Mouse (Mus musculus) fibroblast of lung, adult 2 months (primary cell): ENCODE data around the gene Itpr2.

Experiments used
- DNase-seq: peaks from one replicate; pipeline ENCODE4 v3.0.0-alpha.2; 2011; ENCODE audit warnings: low read depth

Gene Itpr2

DNA sequence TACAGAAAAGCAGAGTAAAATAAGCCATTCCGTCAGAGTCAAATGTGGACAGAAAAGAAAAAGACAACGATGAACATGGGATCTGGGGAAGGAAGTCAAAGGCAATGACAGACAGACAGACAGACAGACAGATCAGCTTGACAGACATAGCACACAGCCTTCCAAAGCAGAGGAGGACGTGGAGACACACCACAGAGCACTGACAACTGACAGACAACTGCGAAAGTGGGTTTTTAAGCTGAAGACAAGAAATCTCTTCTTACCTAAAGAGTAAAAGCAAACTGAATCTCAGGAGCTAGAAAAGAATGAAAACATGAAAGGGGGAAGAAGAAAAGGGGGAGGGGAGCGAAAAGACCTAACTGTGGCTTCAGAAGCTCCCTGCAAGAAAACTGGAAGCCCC, 243.3 kb downstream of the Itpr2 start:
- DNase-seq = no peak

DNA sequence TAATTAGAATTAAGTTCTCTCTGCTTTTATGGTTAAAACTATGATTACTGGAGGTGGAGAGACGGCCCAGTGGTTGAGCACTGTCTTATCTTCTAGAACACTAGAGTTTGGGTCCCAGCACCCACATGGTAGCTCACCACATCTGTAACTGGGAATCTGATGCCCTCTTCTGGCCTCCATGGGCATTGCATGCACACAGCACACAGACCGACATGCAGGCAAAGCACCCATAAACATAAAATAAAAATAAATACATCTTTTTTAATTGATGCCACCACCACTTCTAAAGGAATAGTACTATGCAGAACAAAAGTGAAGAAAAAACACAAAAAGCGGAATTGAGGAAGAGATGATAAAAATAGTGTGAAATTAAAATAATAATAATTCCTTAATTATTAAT, 243.8 kb downstream of the Itpr2 start:
- no peak for DNase-seq

DNA sequence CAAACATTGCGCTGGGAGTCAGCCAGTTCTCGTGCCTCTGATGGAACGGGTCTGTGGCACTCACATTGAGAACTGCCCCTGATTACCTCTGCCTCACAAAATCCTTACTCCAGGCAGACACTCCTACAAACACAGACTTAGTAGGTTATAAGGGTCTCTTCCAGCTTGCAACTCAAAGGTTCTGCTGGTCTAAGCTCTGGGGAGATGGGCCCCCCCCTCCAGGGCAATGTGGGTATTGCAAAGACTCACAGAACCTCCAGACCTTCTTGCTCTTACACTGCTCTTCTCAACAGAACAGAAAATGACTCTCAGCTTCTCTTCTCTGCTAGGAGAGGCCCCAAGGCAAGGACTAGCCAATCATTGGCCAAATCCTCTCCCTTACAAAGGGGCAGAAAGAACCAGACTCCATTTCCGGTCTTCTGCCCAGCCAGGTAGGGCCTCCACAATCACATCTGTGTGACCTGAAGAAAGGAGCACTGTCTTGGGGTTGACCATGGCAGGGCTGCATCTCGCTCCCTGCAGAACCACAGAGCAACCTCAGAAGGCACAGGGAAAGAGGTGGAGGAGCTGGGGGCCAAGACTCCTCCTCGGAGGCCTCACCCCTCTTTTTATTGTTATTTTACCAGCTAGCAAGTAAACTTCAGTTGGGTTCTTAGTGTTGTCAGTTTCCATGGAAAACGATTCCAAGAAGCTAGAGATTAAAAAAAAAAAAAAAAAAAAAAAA, 244.9 kb downstream of the Itpr2 start:
- no peak for DNase-seq

DNA sequence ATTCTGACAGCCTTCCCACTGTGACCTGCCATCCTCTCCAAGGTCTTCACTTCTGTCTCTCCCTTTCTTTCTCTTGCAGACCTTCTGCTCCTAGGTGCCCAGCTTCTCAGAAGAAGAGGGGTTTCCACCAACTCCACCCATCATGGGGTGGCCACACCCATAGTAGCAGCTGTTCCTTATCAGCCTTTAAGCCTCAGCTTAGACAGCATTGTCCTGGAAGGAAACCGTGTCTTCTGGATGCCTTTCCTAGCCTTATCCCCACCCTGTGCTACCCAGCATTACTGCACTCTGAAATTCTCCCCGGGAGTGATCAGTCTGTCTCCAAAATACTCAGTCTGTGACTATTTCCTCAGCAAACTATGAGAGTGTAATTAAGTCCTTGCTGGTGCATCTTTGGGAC, 245.6 kb downstream of the Itpr2 start:
- DNase-seq = no peak

DNA sequence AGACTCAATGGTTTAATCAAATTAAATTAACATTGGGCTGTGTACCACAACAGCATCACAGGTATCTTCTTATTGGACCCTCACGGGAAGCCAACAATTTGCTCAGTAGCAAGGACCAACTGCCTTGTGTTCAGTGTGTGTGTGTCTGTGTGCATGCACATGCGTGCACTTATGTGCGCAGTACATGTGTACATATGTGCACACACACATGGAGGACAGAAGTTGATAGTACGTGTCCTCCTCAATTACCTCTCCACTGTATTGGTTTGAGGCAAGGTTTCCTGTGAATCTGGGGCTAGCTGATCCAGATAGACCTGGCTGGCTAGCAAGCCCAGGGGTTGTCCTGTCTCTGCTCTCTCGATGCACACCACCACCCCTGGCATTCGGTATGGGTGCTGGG, 246.4 kb downstream of the Itpr2 start:
- DNase-seq = no peak

DNA sequence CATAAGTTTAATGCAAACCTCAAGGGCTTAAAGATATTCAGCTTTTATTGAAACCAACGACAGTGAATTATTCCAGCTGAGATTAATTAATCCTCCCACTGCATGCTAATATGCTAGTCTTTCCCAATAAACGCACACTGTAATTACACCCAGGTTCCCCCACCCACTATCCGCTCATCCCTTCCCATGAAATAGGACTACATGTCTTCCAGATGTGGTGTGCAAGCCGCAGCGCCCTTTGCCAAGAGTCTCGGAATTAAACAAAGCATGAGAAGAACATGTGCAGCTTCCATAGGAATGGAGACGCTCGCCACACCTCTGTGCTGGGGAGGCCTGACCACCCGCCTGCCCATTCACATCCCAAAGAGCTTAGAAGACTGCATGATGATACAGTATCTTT, 247.1 kb downstream of the Itpr2 start:
- no peak for DNase-seq

DNA sequence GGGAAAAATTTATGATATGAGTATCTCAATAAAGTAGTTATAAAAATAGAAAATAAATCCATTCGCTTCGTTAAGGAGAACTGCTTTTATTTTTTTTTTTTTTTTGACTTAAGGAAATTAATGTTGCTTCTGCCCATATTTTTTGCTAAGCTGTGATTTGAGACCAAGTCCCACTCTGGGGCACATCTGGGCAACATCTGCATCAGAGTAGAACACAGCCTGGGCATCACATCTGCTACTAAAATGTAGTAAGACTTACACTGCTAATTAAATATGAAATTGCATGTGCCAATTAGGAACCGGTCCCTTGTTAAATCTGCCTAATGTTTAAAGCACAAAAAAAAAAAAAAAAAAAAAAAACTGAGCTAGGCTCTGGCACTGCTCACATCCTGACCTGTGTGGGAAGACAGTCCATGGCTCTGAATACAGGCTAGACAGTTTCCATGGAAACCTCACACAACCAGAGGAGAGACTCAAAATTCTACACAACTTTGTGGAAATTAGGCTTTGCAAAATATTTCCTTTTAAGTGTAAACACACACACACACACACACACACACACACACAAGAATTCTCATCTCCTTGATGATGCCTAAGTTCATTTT, 247.7 kb downstream of the Itpr2 start:
- no peak for DNase-seq

DNA sequence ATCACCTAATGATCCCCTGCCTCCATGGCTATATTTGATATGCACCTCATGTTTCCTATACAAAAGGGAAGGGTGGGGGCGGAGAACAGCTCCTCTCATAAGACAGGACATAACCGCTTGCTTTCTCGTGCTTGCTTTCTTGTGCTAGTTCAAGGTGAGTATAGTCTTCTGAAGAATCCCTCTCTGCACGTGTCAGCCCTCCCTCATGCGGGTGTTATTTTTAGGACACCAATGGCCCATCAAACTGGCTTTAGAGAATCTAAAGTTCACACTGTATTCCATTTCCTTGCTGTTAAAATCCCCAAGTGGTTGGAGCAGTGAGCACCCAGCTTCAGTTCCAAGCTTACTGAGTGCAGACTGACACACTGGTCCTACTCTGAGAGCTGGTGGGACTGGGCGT, 252.9 kb downstream of the Itpr2 start:
- DNase-seq = no peak

DNA sequence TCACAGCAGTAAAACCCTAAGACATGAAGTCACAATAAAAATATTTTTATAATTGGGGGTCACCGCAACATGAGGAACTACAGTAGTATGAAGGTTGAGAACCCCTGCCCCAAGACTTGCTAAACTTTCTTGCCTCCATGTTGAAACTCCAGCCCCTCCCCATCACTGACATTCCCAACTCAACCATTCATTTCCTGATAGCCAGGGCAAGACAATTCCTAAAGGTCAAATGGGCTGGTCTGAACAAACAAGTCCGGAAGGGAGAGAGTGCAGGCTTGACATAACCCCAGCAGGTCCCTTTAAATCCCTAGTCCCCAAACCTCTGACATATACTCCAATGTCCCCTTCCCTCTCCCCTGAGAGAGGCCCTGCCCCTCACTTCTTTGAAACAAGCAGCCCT, 253.7 kb downstream of the Itpr2 start:
- no peak for DNase-seq

DNA sequence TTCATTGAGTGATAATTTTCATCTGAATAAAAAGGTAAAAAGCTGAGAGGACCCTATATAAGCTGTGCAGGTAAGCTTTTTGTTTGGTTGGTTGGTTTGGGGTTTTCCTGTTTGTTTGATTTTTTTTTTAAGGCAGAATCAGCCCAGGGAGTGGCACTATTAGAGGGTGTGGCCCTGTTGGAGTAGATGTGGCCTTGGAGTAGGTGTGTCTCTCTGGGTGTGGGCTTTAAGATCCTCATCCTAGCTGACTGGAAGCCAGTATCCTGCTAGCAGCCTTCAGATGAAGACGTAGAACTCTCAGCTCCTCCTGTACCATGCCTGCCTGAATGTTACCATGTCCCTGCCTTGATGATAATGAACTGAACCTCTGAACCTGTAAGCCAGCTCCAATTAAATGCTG, 254.1 kb downstream of the Itpr2 start:
- no peak for DNase-seq

DNA sequence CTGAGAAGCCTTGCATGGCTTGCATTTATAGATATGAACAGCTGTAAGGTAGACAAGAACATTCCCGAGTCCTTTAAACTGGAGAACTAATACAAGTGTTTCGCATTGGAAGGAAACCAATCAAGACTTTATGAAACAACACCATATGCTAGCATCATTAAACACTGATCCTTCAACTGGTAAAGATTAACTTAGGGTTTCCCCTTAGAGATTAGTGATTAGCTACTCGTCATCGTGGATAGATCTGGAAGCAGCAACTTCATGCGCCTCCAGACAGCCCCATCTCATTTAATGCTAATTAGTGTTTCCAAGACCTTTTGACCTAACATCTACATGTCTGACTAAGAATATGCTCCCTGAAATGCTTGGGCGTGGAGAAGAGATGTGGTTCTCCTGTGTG, 255.7 kb downstream of the Itpr2 start:
- DNase-seq = no peak

DNA sequence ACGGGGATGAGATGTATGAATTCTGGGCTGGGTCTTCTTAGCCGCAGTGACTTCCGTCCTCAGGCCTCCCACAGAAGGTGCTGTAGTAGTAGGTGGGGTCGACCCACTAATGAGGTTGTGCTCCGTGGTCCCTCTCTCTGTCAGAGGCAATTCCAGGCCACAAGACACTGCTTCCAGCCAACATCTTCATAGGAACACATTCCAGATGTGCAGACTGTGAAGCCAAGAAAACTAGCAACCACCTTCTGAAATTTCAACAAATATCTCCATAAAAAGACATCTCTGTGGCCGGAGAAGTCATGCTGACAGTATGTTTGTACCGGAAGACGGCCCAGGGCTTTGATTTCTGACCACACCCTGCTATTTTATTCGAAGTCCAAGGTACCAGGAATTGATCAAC, 256.1 kb downstream of the Itpr2 start:
- no peak for DNase-seq

DNA sequence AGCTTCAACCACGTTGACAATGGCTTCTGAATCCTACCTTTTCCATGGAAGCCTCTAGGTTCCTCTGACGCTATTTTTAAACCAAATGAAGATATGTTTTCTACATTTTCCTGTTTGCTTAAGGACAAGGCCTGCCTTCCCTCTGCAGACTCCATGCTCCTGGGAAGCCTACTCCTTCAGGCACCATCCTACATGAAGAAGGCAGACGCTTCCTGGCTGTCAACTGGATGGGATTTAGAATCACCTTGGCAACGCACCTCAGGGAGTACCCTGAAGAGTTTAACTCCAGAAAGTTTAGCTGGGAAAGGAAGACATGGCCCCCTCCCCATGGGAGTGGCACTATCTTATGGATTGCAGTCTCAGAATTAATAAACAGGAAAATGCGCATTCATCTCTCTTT, 259.0 kb downstream of the Itpr2 start:
- no peak for DNase-seq

DNA sequence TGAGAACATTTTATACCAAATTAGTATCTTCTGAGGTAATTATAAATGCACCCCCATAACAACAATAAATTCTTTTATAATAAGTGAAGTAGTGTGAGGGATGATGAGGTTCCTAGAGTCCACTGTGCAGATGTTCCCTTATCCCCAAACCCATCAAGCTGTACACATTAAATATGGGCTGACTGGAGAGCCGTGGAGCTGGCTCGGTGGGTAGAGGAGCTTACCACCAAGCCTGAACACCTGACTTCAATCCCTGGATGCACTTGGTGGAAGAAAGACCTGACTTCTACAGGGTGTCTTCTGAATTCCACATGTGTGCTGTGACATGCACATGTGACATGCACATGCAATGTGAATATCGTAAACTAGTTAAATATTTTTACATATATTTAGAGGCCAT, 260.7 kb downstream of the Itpr2 start:
- no peak for DNase-seq

DNA sequence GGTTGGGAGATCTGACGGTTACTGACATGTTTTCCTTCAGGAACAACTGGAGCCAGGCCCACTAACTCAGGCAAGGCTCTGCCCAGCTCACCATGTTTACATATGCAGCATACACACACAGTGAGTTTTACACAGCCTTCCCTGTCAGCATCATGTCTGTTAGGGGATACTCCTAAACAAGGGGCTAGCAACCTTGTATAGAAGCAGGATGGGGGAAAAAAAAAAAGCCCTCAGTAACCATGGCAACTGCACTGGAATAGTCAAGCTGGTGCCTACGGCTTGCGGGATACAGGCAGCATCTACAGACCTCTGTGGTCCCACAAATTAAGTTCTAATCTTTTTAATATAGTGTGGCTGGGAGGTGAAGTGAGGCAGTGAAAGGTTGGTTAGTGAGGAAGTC, 266.9 kb downstream of the Itpr2 start:
- no peak for DNase-seq

DNA sequence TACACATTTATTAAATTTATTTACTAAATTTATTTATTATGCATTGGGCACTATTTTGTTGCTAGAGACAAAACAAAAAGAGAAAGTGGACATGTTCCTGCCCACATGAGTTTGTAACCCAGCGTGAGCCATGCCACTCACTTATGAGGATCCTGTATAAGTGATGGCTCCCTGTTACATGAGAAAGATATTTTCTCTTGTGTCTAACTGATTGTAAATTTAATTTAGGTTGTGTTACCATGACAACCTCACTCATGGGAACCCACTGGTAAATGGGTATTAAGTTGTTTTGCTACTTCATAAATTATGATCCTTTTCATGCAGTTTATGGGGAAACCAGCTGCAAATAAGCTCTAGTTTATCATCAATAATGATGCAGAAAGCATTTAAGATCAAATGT, 267.6 kb downstream of the Itpr2 start:
- no peak for DNase-seq

DNA sequence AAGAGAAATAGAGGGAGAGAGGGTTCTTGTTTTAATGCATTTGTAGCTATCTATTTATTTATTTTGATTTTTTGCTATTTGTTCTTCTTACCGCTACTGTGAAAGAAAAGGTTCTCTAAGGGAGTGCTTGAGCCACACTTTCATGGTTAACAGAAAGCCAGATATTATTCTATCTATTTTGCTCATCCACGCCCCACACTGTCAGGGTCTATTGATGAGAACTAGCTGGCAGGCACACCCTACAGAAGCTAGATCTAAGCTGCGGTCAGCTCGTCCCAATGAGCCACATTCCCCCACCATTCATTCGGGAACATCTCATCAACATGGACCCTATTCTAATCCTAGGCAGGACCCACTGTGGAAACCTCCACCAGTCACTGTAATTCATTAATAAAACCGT, 271.1 kb downstream of the Itpr2 start:
- no peak for DNase-seq

DNA sequence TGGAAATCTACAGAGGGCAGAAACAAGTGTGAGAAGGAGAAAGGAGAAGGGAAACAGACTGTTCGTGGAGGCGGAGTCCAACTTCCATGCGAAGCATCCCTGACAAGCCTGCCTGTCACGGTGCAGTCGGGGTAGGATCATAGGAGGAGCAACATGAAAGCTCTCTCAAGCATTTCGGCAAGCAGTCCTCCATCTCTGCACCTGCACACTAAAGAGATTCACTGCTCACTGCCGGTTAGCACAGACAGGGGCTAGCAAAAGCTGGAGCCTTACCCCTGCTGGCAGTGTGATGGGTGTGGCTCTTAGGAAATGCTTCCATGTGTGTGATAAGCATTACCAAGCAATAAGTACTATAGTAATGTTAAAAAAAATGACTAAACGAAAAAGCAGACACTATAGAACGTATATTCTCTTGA, 271.6 kb downstream of the Itpr2 start:
- DNase-seq = no peak

DNA sequence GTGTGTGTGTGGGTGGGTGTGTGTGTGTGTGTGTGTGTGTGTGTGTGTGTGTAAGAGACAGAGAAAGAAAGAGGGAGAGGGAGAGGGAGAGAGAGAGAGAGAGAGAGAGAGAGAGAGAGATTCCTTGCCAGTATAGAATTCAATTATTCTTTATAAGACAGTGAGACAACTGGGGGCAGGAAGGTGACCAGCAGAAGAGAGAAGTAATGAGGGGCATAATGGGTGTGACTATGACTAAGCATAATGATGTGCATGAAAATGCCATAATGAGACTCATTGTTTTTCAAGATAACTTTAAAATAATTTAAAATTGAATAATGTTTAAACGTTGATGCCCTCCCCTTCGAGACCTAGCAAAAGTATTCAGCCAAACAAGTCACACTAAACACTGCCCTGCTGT, 272.1 kb downstream of the Itpr2 start:
- no peak for DNase-seq

DNA sequence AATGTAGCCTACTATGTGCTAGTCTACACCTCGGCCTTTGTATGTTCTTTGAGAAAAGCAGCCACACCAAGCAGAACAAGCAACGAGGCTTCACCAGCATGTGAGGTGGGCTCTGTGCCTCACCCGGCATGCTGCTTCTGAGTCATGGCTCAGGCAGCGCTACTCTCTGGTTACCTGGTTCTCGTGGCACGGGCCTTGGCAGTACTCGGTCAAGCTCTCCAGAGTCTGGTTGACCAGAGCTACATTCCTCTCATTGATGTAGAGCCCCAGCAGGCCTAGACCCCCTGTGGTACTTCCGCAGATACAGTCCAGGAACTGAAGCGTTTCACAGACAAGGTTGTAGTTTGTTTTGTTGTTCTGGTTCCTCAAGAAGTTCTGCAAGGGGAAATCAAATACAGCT, 272.5 kb downstream of the Itpr2 start:
- DNase-seq = peak; percentile 13

DNA sequence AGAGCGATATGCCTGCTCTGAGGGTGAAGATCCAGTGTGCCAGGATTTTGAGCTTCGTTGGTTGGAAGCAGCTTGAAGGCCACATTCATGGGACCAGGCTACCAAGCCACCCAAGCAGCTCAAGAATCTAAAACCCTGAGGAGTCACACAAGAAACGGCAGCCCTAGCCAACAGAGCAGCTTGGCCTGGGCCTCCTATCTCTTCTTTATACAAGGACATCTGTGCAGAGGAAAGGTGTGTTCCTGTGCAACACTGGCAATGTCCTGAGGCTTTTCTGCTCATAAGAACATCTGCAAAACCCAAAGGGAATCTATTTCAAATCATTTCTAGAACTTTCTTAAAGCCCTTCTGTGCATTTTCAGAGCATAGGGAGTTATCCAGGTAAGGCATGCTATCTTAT, 274.0 kb downstream of the Itpr2 start:
- no peak for DNase-seq

DNA sequence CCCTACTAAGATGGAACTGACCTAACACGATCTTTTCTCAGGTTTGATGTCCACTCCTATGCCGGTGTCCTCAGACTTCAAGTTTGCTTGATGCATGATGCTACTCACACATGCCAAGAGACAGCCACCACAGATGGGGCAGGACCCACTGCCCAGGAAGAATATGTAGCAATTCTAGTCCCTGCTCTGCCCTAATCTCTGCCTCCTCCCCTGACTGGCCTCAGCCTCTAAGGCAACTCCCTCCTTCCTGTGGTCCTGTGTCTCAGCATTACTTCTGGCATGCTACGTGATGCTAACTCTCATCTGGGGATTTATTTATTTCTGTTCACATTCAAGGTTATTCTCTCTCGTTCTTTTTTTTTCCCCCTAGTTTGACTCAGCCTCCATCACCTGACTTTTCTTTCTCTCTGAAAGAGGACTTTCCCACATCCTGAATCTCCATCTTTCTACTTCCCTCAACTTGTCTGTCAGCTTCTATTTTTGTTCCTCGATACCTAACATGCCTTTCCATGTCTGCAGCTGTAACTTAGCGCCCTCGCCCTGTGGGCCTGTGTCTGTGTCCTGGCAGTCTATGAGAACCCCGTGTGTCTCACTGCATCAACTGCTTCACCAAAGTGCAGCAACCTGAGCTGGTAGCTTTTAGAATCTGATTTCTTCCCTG, 279.5 kb downstream of the Itpr2 start:
- no peak for DNase-seq
